Mouse (Mus musculus): ENCODE measurements around the gene Lrrc41. TPM values are rescaled to one million over a fixed set of nuclear protein-coding genes. Genes with fewer than 3 reads are reported as not detected.

Gene Lrrc41
- polyA plus RNA-seq, 1 experiment from 2014 or later: 84.9 TPM

GRCm38 (mm10) chr4:116133126-116133525 is 58.1 kb downstream of the Lrrc41 start:
- Histone ChIP-seq H3K27ac (ENCODE audit: low read depth, low read length) (no peak overlapping the region), H3K27me3 (ENCODE audit: control insufficient read depth, insufficient read depth, low read length) (no peaks in the 10 kb centered on the region), H3K9ac (ENCODE audit: low read length) (no peak overlapping the region), H3K4me1 (ENCODE audit: control insufficient read depth, insufficient read depth, low read length) (no peaks in the 10 kb centered on the region), H3K9me3 (ENCODE audit: control insufficient read depth, low read length) (no peaks in the 10 kb centered on the region), H3K4me3 (ENCODE audit: low read depth, low read length) (no peak overlapping the region), H3K36me3 (ENCODE audit: control insufficient read depth, insufficient read depth, low read length) (no peaks in the 10 kb centered on the region), H3K4me2 (ENCODE audit: low read depth) (no peak overlapping the region)
- ATAC-seq (ENCODE audit: insufficient read depth, low FRiP score, low TSS enrichment) (no peak), DNase-seq (ENCODE audit: low spot score) (no peak)
- WGBS: 87% methylated on average over 4 of the region's 4 CpGs

- ATAC-seq (ENCODE audit: insufficient read depth, low FRiP score, low TSS enrichment) (no peak), DNase-seq (ENCODE audit: low spot score) (no peak)
Observed at GRCm38 (mm10) chr4:116134990-116135389, 59.9 kb downstream of the Lrrc41 start.

GRCm38 (mm10) chr4:116137421-116137996 is 62.4 kb downstream of the Lrrc41 start:
- no peak for ATAC-seq (ENCODE audit: insufficient read depth, low FRiP score, low TSS enrichment)
- H3K4me1 ChIP-seq (ENCODE audit: control insufficient read depth, insufficient read depth, low read length): no peaks in the 10 kb centered on the region
- DNase-seq (ENCODE audit: low spot score): no peak
- no peak overlapping the region for H3K4me2 ChIP-seq (ENCODE audit: low read depth)
- no peak overlapping the region for H3K27ac ChIP-seq (ENCODE audit: low read depth, low read length)
- no peak overlapping the region for H3K4me3 ChIP-seq (ENCODE audit: low read depth, low read length)
- 58% methylated on average over 13 of the region's 13 CpGs for WGBS
- no peaks in the 10 kb centered on the region for H3K9me3 ChIP-seq (ENCODE audit: control insufficient read depth, low read length)
- no peaks in the 10 kb centered on the region for H3K36me3 ChIP-seq (ENCODE audit: control insufficient read depth, insufficient read depth, low read length)
- no peak overlapping the region for H3K9ac ChIP-seq (ENCODE audit: low read length)
- no peaks in the 10 kb centered on the region for H3K27me3 ChIP-seq (ENCODE audit: control insufficient read depth, insufficient read depth, low read length)

More at GRCm38 (mm10) chr4:116134990-116135389, 59.9 kb downstream of the Lrrc41 start:
- WGBS: 39% methylated on average over 2 of the region's 2 CpGs
- H3K4me1 ChIP-seq (ENCODE audit: control insufficient read depth, insufficient read depth, low read length): no peaks in the 10 kb centered on the region
- no peak overlapping the region for H3K27ac ChIP-seq (ENCODE audit: low read depth, low read length)
- H3K27me3 ChIP-seq (ENCODE audit: control insufficient read depth, insufficient read depth, low read length): no peaks in the 10 kb centered on the region
- no peaks in the 10 kb centered on the region for H3K36me3 ChIP-seq (ENCODE audit: control insufficient read depth, insufficient read depth, low read length)
- H3K4me2 ChIP-seq (ENCODE audit: low read depth): no peak overlapping the region
- H3K4me3 ChIP-seq (ENCODE audit: low read depth, low read length): no peak overlapping the region
- no peak overlapping the region for H3K9ac ChIP-seq (ENCODE audit: low read length)
- no peaks in the 10 kb centered on the region for H3K9me3 ChIP-seq (ENCODE audit: control insufficient read depth, low read length)

DNA sequence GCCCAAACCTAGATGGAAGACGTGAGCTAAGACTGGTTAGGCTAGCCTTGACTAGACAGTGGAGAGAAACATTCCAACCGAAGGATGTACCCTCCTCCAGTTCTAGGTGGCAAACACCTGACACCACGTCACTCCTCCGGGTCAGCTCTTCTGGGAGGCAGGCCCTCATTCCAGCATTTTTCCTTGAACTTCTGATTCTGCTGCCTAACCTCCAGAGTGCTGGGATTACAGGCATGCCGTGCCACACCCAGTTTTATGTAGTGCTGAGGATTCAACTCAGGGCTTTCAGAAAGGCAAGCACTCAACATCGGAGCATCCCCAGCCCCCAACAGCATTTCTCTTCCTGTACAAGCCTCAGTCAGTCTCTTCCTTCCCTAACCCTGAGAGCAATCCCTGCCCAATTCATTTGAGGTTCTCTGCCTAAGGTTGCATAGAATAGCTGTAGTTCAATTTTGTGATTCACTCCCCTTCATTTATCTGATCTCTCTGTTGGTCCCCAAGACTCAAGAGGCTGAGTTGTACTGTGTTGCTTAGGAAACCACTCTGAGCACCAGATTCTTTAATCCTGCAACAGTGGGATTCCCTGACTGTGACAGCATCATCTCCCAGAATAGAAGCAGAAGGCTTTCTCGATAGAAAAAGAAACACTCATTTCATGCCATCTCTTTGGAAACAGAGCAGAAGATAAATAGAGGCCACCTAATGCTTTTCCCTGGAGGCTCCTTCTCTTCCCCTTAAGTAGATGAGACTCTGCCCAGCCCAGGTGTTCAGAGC is 65.9 kb downstream of the Lrrc41 start:
- peaks cover 4% of the 10 kb centered on the region; the same call in 1 of the 2 replicates for H3K4me1 ChIP-seq (ENCODE audit: control insufficient read depth, insufficient read depth, low read length)
- H3K4me2 ChIP-seq (ENCODE audit: low read depth): no peak overlapping the region
- no peak for DNase-seq (ENCODE audit: low spot score)
- no peak overlapping the region for H3K9ac ChIP-seq (ENCODE audit: low read length)
- H3K4me3 ChIP-seq (ENCODE audit: low read depth, low read length): no peak overlapping the region
- no peaks in the 10 kb centered on the region for H3K9me3 ChIP-seq (ENCODE audit: control insufficient read depth, low read length)
- no peaks in the 10 kb centered on the region for H3K36me3 ChIP-seq (ENCODE audit: control insufficient read depth, insufficient read depth, low read length)
- WGBS: 82% methylated on average over 7 of the region's 7 CpGs
- no peak overlapping the region for H3K27ac ChIP-seq (ENCODE audit: low read depth, low read length)
- no peaks in the 10 kb centered on the region for H3K27me3 ChIP-seq (ENCODE audit: control insufficient read depth, insufficient read depth, low read length)
- no peak for ATAC-seq (ENCODE audit: insufficient read depth, low FRiP score, low TSS enrichment)

- Histone ChIP-seq H3K27ac (ENCODE audit: low read depth, low read length) (no peak overlapping the region), H3K27me3 (ENCODE audit: control insufficient read depth, insufficient read depth, low read length) (no peaks in the 10 kb centered on the region), H3K36me3 (ENCODE audit: control insufficient read depth, insufficient read depth, low read length) (no peaks in the 10 kb centered on the region), H3K4me1 (ENCODE audit: control insufficient read depth, insufficient read depth, low read length) (peaks cover 4% of the 10 kb centered on the region; the same call in 1 of the 2 replicates), H3K9ac (ENCODE audit: low read length) (no peak overlapping the region), H3K9me3 (ENCODE audit: control insufficient read depth, low read length) (no peaks in the 10 kb centered on the region), H3K4me3 (ENCODE audit: low read depth, low read length) (no peak overlapping the region), H3K4me2 (ENCODE audit: low read depth) (no peak overlapping the region)
- DNase-seq (ENCODE audit: low spot score): no peak
- ATAC-seq (ENCODE audit: insufficient read depth, low FRiP score, low TSS enrichment): no peak
- WGBS: 78% methylated on average over 1 of the region's 1 CpGs
Observed at GRCm38 (mm10) chr4:116141736-116142135, 66.7 kb downstream of the Lrrc41 start.

- Histone ChIP-seq H3K27ac (ENCODE audit: low read depth, low read length) (no peak overlapping the region), H3K4me3 (ENCODE audit: low read depth, low read length) (no peak overlapping the region), H3K9me3 (ENCODE audit: control insufficient read depth, low read length) (no peaks in the 10 kb centered on the region), H3K27me3 (ENCODE audit: control insufficient read depth, insufficient read depth, low read length) (no peaks in the 10 kb centered on the region), H3K4me1 (ENCODE audit: control insufficient read depth, insufficient read depth, low read length) (peaks cover 4% of the 10 kb centered on the region; the same call in 1 of the 2 replicates), H3K36me3 (ENCODE audit: control insufficient read depth, insufficient read depth, low read length) (no peaks in the 10 kb centered on the region), H3K4me2 (ENCODE audit: low read depth) (no peak overlapping the region), H3K9ac (ENCODE audit: low read length) (no peak overlapping the region)
- no peak for DNase-seq (ENCODE audit: low spot score)
- 79% methylated on average over 7 of the region's 7 CpGs for WGBS
- no peak for ATAC-seq (ENCODE audit: insufficient read depth, low FRiP score, low TSS enrichment)
Observed at GRCm38 (mm10) chr4:116142269-116142668, 67.2 kb downstream of the Lrrc41 start.

- H3K4me1 ChIP-seq (ENCODE audit: control insufficient read depth, insufficient read depth, low read length): peaks cover 4% of the 10 kb centered on the region; the same call in 1 of the 2 replicates
- no peaks in the 10 kb centered on the region for H3K27me3 ChIP-seq (ENCODE audit: control insufficient read depth, insufficient read depth, low read length)
- no peaks in the 10 kb centered on the region for H3K9me3 ChIP-seq (ENCODE audit: control insufficient read depth, low read length)
- 9% methylated on average over 7 of the region's 7 CpGs for WGBS
- peak overlapping the region; percentile 95 for H3K4me2 ChIP-seq (ENCODE audit: low read depth)
- no peak for DNase-seq (ENCODE audit: low spot score)
- no peaks in the 10 kb centered on the region for H3K36me3 ChIP-seq (ENCODE audit: control insufficient read depth, insufficient read depth, low read length)
- no peak for ATAC-seq (ENCODE audit: insufficient read depth, low FRiP score, low TSS enrichment)
- peak overlapping the region; percentile 60; the same call in 1 of the 2 replicates for H3K4me3 ChIP-seq (ENCODE audit: low read depth, low read length)
- H3K27ac ChIP-seq (ENCODE audit: low read depth, low read length): no peak overlapping the region
- H3K9ac ChIP-seq (ENCODE audit: low read length): no peak overlapping the region
Observed at GRCm38 (mm10) chr4:116143317-116143811, 68.3 kb downstream of the Lrrc41 start.

DNA sequence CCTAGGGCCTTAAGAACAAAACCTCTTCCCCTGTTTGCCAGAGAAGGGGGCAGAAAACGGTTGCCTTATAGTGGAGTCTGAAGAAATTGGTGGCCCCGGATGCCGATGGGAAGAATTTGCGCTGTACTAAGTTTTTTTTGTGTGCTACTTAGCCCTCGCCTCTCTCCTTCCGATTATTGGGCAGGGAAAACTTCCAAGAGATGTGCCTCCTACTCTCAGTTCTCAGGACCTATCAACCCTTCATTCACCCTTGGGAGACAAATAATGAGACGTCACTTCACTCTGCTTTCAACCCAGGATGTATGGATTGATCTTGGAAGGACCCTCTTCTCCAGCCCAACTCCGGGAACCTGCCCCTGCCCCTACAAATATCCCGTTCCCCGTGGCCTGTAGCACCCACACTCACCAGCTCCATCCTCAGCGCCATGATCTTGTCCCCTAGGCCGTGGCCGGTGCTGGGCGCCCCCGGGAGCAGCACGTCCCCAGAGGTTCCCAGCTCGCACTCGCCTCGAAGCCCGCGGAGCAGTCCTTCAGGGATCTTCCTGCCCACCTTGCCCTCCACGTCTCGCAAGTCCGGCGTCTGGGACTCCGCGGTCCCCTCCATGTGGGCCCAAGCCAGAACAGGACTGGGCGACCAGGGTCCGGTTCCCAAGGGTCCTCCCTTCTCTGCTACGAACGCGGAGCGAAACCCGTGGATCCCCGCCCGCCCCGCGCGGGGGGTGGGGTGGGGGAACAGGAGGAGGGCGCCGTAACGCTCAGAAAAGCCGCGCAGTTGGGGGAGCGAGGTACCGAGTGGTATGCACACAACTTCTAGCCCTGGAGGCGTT is 69.0 kb downstream of the Lrrc41 start:
- no peak overlapping the region for H3K27ac ChIP-seq (ENCODE audit: low read depth, low read length)
- H3K4me1 ChIP-seq (ENCODE audit: control insufficient read depth, insufficient read depth, low read length): peaks cover 4% of the 10 kb centered on the region; the same call in 1 of the 2 replicates

More for the DNA sequence above, 69.0 kb downstream of the Lrrc41 start:
- no peaks in the 10 kb centered on the region for H3K36me3 ChIP-seq (ENCODE audit: control insufficient read depth, insufficient read depth, low read length)
- no peaks in the 10 kb centered on the region for H3K27me3 ChIP-seq (ENCODE audit: control insufficient read depth, insufficient read depth, low read length)
- H3K9ac ChIP-seq (ENCODE audit: low read length): peak overlapping the region; percentile 68
- ATAC-seq (ENCODE audit: insufficient read depth, low FRiP score, low TSS enrichment) (peak; percentile 35; the same call in 1 of the 2 replicates), DNase-seq (ENCODE audit: low spot score) (peak; percentile 60)
- H3K4me2 ChIP-seq (ENCODE audit: low read depth): peak overlapping the region; percentile 95
- WGBS: under 1% methylated on average over 40 of the region's 47 CpGs
- H3K9me3 ChIP-seq (ENCODE audit: control insufficient read depth, low read length): no peaks in the 10 kb centered on the region
- H3K4me3 ChIP-seq (ENCODE audit: low read depth, low read length): peak overlapping the region; percentile 60

Data from neural tube, embryonic 11.5 days (tissue).